Mouse (Mus musculus) embryo, embryonic 9.5 days (tissue): Measurements from ENCODE around the gene A630010A05Rik.
"Not testable (repeated sequence)": the region's sequence is repeated elsewhere in the genome, so short reads cannot be mapped to it uniquely, and the experiment has no call there.

Experiments
- DNase-seq: peaks from one replicate; pipeline ENCODE4 v3.0.0-alpha.2; 2017; ENCODE audit errors: extremely low spot score

Gene A630010A05Rik

DNA sequence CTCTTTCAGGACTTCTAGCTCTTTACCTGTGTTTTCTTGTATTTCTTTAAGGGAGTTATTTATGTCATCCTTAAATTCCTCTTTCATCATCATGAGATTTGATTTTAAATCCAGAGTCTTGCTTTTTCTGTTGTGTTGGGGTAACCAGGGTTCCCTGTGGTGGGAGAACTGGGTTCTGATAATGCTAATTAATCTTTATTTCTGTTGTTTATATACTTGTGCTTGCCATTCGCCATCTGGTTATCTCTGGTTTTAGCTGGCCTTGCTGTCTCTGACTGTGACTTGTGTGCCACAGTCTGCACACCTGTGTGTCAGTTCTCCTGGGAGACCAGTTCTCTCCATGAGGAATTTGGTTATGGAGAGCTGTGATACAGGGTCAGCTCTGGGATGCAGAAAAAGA lies at the start of gene A630010A05Rik:
Gene A630010A05Rik, plus strand, starts transcription at position 301 of the 400 bp plus-strand sequence.
- DNase-seq, result no peak

DNA sequence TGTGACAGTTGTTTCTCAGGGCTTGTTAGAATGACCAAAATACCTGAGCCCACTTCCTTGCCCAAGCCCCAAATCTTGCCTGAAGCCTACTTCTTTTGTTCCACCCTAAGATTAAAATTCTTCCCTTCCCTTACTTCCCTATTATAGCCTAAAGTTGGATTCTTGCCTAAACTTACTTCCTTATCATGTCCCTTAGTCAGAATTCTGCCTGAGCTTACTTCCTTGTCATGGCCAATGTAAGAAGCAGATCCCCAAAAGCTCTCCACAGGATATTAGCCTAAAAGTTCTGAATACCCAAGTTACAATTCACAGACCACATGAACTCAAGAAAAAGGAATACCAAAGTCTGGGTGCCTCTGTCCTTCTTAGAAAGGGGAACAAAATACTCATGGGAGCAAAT lies 26.4 kb upstream of the A630010A05Rik start:
- no peak for DNase-seq

DNA sequence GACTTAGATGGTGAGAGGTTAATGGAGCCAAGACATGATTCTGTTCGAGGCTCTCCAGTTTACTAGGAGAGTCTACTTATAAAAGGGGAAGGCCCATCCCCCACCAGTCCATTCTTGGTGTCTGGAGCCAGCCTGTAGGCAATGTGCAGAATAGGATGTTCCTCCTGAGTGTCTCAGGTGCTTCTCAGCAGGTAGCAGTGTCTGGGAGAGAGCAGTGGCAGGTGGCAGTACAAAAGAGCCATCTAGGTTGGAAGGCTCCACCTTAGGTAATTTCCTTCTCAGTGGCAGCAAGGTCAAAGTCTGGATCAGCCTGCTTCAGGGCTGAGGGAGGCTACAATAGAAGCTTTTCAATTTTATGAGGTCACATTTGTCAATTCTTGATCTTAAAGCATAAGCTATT lies 4.9 kb upstream of the A630010A05Rik start:
- not testable (repeated sequence) for DNase-seq
